Mouse (Mus musculus) large intestine, adult 2 months (tissue): ENCODE data around the gene 1500009C09Rik. TPM values are rescaled to one million over a fixed set of nuclear protein-coding genes. Genes with fewer than 3 reads are reported as not detected.

Experiments used
- DNase-seq: peaks from one replicate; pipeline ENCODE4 v3.0.0-alpha.2; 2012; ENCODE audit warnings: low read depth, low spot score
- WGBS: fragments of 180-500 bp; shearing (Covaris S2); methylation state at CpG from one replicate; pipeline ENCODE4 v1.1.7; 2018; 5-methylcytosine and 5-hydroxymethylcytosine counted together
- polyA plus RNA-seq: library from polyadenylated mRNA; depleted of rRNA; stranded (reverse); fragments of >200 nt; gene quantifications from 2 replicates; pipeline ENCODE4 v1.2.3, GENCODE M21; 2012; rRNA removed

1500009C09Rik gene
- polyA plus RNA-seq = 0.21 and 0.22 TPM in 2 replicates

DNA sequence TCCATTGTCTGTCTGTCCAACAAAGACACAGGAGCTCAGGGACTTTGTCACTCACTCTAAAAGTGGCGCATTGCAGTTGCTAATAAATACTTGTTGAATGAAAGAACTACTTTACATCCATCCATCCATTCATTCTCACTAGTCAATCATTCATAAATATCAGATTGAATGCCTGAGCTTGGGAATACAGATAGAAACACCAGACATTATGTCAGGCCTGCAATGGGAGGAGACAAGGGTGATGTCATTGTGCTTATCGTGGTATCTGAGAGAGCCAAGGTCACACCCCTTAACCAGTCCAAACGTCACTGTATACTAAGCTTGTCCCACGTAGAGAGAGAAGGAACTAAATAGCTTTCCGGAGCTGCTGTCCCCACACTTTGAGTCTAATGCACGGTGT, at the start of gene 1500009C09Rik:
Gene 1500009C09Rik (plus strand): TSS at position 301 of the 400 bp plus-strand sequence.
- 68% methylated on average over 6 of the region's 6 CpGs for WGBS

DNA sequence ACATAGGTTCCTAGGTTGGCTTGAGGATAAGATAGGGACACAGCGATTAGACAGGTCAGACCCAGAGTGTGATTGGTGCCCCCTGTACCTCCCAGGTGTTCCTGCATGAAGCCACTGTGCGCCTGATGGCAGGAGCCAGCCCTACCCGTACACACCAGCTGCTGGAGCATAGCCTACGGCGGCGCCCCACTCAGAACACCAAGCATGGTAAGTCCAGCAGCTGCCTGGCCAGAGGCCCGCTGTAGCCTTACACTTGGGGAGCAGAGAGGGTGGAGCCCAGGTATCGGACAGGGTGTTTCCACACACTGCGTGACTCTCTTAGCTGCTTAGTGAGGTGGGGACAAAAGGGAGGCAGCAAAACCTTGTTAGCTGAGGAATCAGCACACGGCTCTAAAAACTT, 49.1 kb upstream of the 1500009C09Rik start:
- WGBS = 93% methylated on average over 10 of the region's 10 CpGs
- no peak for DNase-seq

More for the DNA sequence above, at the start of gene 1500009C09Rik:
- DNase-seq = no peak

DNA sequence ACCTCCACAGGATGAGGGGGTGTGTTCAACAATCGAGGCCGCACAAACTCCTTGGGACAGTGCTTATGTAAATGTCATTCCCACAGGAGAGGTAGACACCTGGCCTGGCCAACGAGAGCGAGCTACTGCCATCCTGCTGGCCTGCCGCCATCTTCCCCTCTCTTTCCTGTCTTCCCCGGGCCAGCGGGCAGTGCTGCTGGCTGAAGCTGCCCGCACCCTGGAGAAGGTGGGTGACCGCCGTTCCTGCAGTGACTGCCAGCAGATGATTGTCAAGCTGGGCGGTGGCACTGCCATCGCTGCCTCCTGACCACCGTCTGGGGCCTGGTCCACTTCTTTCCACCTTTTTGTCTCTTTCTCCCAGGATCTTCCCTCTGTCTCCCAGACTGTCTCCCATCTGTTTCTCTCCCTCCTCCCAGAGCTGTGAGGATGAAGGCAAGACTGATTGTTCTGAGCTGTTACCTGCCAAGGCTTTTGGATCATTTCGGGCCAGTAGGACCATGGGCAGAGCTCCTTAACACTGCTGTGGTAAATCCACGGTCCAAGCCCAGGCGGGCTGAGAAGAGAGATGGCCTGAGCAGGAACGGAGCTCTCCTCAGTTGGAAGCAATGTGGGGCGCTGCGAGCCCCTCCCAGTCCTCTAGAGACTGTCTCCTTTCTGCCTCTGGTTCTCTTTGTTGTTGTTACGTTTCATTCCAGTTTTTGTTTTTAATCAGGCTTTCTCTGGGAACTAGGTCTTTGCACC, 48.4 kb upstream of the 1500009C09Rik start:
- WGBS = 83% methylated on average over 20 of the region's 20 CpGs
- no peak for DNase-seq

DNA sequence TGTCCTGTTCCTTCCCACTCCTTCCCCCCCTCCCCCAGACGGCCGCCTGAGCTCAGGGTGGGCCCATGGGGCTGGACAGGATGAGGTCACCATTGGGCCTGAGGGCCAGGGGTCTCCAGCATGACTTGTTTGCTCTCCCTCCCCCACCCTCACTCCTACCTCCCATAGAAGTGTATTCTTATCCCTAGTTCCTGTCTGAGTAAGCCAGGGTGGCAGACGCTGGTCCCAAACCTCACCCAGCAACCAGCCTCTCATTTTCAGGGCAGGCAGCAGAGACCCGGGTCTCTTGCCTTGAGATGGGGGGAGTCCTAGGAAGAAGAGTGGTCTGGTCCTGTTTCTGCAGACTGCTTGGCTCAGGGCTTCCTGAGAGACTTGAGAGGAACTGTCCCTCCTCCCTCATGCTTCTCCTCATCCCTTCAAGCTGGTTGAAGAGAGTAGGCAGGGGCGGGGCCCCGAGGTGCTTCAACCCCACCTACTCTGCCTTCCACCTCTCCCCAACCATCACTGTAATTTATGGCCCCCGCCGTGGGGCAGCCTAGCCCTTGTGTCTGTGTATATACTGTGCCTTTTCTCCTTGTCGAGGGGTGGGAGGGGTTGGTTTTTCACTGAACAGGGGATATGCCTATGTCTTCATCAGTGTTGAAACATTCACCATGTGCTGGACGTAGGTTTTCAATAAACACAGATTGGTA, 47.4 kb upstream of the 1500009C09Rik start:
- DNase-seq = no peak
- 66% methylated on average over 10 of the region's 10 CpGs for WGBS

DNA sequence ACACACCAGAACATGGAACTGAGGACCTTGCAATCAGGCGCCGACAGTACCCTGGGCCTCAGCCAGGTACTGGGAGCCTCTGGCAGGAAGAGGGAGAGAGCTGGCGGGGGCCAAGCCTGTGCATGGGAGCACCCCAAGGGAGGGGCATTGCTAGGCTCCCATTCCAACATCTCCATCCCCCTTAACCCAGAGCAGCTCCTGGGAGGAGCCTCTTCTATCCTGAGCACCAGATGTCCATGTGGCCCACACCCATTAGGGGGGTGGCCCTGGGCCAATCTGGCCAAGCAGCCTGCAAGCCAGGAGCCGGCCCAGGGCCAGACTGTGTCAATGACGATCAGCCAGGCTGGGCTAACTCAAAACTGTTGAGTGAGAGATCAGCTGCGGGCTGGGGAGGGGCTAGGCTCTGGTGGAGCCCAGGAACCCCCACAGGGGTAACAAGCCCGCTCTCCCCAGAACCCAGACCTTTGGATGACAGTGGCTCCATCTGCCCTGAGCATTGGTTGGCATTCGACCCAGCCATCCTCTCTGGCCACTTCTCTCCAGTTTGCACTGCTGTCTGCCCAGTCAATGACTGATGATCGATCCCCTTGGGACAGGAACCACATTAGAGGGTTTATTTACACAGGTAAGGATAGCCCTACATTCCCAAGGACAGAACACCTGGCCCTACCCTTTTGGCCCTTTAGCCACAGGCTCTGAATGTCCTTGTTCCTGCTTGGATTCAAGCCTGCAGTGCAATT, 45.7 kb upstream of the 1500009C09Rik start:
- DNase-seq = peak; percentile 10
- WGBS = 54% methylated on average over 9 of the region's 9 CpGs

DNA sequence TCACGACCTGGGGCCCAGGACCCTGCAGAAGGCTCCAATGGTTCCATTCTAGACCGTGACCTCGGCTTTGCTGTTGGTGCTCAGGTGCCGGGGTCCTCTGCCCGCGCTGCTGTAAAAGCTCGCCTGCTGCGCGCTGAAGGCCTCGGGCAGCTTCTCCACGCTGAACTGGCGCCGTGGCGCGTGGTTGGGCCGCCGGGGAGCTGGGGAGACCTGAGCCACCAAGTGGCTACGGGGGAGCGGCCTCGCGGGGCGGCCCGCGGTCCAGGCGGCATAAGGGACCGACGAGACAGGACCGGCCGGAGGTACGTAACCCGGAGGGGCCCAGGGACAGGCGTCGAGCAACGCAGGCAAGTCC, 45.1 kb upstream of the 1500009C09Rik start:
- 59% methylated on average over 34 of the region's 34 CpGs for WGBS
- no peak for DNase-seq

DNA sequence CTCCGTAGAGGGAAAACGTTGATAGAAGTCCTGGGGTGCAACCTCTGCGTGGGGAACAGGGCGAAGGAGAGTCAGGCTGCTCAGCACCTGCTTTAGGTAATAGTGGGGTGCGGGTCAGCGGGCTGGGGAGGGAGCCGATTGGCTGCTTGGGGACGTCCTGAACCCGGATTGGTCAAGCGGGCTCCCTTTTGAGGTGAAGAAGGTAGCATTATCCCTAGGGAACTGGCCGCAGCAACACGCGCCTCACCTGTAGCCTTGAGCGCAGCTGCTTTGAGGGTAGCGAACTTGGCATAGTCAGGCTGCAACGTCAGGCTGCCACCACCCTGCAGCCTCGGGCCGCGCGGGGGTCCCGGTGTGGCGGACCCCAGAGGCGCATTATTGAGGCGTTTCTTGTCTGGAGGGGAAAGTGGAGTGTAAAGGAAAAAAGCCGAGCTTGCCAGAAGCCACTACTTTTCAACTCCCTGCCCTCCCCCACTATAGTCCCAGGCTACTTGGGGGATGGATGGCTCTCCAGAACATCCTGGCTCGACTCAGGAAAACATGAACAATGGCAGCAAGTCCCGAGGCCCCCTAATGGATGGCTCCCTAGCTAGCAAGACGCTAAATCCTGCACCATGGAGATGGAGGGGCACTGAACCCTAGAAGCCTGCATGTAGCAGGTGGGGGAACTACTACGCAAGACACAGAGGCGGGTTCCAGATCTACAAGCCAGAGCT, 44.5 kb upstream of the 1500009C09Rik start:
- no peak for DNase-seq
- 57% methylated on average over 30 of the region's 30 CpGs for WGBS

DNA sequence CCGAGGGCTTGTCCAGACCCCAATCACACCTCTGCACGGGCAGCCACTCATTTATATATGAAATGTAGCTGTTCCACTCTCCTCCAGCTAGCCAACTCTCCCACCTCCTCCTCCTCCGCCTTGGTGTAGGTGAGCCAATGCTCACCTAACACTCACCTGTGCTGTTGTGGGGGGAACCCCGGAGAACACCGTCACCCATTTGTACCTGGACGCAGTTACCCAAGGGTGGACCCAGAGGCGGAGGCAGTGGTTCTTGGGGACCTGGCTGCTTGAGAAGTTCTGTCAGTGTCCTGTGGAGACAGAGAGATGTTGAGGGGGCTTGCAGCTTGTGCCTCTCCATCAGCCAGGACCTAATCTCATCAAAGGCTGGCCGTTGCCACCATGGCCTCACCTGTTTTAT, 43.9 kb upstream of the 1500009C09Rik start:
- DNase-seq = no peak
- 84% methylated on average over 8 of the region's 8 CpGs for WGBS

DNA sequence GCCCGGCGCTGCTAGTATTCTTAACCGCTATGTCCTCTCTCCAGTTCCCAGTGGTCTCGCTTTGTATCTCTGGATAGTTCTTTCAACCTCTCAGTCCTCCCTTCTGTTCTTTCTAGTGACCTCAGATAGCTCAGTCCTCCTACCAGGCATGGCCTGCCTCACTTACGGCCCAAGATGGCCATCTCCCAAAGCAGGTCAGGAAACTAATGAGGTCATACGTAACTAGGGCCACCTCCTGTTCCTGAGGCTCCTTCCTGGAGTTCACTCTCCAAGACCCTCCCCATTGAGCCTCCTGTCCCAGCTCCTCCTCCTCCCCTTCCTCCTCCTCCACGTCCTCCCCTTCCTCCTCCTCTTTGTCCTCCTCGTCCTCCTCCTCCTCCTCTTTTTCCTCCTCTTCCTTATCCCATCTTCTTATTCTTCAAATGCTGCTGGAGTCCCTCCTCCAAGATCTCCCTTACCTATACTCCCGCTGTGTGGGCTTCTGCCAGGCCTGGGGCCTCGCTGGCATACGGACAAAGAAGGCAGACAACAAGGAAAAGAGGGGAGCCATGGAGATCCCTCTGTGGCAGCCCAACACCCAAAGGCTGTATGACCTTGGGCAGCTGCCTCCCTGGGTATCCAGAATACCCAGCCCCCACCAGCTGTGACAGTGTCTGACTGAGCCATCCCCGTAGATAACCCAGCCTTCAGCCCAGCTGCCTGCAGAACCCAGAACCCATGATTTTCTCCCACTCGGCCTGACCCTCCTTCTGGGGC, 42.7 kb upstream of the 1500009C09Rik start:
- no peak for DNase-seq
- 83% methylated on average over 13 of the region's 13 CpGs for WGBS

DNA sequence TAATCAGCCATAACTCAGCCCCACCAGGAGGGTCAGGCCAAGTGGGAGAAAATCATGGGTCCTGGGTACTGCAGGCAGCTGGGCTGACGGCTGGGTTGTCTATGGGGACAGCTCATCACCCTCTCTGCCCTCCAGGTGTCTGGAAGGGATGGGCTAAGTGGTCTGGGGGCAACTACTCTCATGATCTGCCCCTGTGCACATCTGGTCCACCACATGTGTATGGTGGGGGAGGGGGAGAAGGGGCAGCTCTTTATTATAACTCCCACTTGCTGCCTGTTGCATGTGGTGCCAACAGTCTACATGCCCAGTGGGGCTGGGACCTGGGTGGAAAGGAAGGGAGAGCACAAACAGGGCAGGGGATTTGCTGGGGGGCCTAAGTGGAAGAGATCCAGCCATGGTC, 41.4 kb upstream of the 1500009C09Rik start:
- WGBS = 54% methylated on average over 1 of the region's 1 CpGs
- no peak for DNase-seq

DNA sequence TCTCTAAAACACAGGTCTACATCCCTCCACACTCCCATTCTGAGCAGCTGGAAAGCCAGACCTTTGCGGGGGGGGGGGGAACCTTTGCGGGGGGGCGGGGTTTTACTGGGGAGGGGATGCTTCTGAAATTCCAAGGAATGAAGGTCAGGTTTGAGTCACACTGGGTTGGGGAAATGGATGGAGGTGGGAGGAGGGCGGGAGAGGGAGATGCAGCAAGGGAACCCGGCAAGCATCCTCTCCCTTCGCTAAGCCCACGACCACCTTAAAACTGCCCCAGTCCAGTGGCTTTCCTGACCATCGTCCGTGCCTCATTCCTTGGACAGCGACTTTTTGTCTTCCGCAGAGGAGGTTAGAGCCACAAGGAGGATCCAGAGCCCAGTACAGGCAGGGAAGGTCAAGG, 40.9 kb upstream of the 1500009C09Rik start:
- 6% methylated on average over 11 of the region's 11 CpGs for WGBS
- no peak for DNase-seq

DNA sequence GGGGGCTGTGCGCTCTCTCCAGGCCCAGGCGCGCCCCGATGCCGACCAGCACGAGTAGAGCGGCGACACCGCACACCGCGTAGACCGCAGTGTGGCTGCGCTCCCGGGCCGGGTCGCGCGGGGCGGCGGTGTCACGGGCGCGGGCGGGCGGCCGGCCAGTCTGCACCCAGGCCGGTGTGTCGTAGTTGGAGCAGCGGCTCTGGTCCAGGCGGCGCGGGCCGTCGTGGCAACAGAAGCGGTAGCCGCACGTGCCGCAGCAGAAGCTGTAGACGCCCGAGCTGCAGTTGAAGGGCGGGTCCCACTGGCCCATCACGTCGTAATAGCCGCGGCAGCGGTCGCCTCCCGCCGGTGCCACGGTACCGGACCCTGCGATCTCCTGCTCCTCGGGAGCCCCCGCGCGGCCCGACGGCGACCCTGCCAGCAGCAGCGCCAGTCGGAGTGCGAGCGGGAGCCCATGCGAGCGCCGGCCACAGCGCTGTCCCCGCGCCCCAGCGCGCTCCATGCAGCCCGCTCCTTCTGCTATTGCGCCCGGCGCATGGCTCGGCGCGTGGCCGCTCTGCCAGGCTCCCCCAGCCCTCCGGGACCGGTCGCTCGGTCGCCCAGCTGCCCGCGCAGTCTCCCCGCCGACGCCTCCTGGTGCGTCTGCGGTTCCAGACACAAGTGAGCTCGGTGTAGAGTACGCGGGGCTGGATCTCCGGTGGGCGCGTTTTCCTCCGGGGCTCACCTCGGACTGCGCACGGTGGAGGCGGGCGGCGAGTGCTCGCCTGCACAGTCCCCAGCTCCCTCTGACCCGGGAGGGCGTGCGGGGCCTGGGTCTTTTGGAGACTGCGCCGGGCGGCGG, 40.1 kb upstream of the 1500009C09Rik start:
- WGBS = 1% methylated on average over 112 of the region's 112 CpGs

DNA sequence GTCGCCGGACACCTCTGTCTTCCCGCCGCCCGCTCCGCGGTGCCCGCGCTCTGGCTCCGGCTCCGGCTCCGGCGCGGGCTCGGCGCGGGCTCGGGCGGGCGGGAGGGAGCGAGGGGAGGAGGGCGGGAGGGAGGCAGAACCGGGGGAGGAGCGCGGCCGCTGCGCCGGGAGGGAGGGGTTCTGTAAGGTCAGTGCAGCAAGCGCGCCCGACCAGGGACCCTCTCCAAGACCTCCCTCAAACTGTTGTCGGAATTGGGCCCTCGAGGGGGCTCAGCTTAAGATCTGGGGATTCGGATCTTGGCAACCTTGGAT, 39.5 kb upstream of the 1500009C09Rik start, which contains the start of gene Shisa8:
Gene Shisa8 (minus strand): TSS at position 64 of the 312 bp plus-strand sequence.
- whole genome bisulfite sequencing = 1% methylated on average over 29 of the region's 34 CpGs
- no peak for DNase-seq

More for the DNA sequence above, 40.1 kb upstream of the 1500009C09Rik start:
- DNase-seq = no peak

DNA sequence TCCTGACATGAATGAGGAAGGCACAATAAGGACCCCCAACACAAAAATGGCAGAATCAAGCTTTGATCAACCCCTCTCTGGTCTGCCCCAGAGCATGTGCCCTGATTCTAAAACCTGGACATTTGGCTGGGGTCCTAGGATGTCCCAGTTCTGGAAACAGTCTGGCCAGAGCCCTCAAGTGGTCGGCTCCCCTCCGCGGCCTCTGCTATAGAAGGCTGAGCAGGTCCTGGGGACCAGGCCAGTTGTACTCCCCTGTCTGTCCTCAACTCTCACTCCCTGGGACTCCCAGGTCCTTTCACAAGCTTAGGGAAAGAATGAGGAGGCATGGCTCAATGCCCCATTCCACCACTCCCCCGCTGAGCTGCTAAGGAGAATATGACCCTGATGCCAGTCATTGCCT, 39.0 kb upstream of the 1500009C09Rik start:
- DNase-seq = no peak
- WGBS = 34% methylated on average over 4 of the region's 4 CpGs

DNA sequence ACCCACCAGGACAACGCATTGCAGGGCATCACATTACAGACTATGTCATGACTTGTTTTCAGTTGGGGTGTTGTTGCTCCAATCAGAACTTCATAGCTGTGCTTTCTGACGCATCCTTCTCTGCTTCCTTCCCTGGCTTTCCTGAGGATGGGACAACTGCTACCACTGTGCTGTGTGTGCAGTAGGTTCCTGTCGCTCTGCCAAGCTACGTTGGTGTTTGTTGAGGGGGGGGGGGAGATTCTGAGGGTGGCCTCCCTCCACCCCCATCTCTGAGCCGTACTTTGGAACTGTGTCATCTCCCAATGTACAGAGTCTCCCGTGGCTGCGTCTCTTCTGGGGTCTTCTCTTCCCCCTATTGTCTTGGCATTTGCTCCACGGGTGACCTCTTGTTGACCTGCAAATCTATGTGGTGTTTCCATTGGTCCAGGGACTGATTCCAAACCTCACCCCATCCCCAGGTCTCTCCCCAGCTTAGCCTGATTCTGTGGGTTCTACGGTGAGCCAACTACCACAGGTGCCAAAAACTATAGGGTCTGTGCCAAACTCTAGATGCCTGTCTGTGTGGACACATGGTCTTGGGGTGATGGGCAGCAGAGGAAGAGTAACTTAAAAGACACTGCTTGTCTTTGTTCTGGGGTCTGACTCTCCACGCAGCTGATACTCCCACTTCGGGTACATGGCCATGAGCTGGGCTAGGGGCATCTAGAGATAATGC, 36.7 kb upstream of the 1500009C09Rik start:
- 37% methylated on average over 11 of the region's 11 CpGs for WGBS
- DNase-seq = no peak

DNA sequence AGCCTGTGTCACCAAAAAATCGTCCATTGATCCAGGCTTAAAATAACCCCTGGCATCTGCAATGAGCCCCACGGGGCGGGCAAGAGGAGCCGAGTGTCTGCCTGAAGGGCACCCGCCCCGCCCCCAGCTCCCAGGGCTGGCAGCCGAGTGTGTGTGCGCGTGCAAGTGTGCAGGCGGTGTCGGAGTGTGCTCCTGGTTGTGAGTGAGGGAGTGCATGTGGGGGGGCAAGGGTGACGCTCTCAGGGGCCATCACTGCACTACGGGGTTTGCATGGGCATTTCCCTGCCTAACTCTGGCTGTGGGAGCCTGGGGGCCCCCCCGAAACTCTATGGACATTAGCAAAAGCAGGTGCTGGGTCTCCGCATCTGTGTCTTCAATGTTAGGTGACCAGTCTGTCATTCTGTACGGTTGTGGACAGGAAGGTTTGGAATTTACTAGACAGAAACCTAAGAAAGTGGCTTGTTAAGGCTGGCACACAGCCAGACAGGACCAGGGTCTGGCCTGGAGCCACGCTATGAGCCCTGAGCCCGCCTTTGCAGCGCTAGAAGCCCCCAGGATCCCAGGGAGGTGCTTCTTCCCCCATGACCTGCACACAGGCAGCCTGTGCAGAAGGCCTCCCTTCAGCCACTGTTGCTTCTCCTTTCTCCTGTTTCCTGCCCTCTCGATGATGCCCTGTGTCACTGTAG, 35.9 kb upstream of the 1500009C09Rik start:
- no peak for DNase-seq
- 59% methylated on average over 20 of the region's 20 CpGs for WGBS

DNA sequence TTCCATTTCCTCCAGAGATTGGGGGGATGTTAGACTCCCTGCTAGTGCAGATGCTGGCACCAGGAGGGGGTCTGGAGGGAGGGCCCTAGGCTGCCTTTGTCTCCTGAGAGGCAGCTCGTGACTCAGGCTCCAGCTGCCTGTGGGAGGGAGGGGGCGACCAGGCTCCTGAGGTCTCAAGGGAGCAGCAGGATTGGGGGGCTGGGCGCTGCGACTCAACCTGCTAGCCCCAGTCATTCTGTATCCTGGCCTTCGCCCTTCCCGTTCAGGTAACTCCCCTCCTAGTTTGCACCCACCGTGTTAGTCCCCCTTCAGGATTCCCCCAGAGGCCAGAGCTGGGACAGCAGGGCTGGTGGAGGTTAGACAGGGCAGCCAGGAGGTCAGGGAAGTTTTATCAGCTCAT, 35.2 kb upstream of the 1500009C09Rik start:
- WGBS = 42% methylated on average over 7 of the region's 7 CpGs
- DNase-seq = no peak
